Mouse (Mus musculus): ENCODE data around the gene Abhd16a.
A peak's percentile ranks its signal among the peaks of the same experiment; 100 is the strongest.

Abhd16a gene

DNA sequence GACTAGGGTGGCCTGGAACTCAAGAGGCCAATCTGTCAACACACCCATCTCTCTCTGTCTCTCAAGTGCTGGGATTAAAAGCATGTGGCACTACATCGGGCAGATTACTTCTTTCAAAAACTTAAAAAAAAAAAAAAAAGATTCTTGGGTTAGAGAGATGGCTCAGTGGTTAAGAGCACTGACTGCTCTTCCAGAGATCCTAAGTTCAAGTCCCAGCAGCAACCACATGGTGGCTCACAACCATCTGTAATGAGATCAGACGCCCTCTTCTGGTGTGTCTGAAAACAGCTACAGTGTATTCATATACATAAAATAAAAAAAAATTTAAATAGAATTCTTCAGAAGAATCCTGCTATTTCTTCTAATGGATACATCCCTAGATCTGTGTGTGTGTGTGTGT lies 912 bp upstream of the Abhd16a start:
- DNase-seq: no peak

DNA sequence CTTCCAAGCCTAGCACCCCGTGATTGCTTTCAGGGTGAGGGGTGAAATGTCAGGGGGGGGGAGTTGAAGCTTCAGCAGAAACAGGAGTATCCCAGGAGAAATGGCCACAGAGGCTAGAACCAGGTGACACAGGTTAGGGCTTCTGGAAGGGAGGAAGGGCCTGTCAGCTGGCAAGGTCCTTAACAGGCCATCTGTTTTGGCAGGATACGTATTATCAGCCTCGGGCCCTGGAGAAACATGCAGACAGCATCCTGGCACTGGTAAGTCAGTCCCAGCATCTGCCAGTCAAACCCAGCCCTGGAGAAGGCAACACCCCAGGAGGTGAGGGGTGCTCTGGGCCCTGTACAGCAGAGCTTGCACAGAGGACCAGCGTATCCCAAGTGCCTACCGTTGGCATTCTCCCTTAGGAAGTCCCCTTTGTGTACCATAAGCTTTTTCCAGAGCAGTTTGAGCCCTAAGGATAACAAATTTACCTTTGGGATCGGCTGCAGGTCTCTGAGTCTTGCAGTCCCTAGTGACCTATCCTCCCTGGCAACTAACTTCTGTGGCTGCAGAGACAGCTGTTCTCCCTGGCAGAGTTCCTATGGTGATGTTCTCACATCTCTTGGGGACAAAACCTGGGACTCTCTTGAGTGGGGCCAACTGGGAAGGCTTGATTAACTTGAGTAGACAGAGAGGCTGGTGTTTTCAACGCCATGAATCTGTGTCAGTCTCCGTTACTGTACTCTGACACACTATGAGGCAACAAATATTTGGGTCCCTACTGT lies 1.3 kb downstream of the Abhd16a start:
- peak; percentile 9 for DNase-seq

DNA sequence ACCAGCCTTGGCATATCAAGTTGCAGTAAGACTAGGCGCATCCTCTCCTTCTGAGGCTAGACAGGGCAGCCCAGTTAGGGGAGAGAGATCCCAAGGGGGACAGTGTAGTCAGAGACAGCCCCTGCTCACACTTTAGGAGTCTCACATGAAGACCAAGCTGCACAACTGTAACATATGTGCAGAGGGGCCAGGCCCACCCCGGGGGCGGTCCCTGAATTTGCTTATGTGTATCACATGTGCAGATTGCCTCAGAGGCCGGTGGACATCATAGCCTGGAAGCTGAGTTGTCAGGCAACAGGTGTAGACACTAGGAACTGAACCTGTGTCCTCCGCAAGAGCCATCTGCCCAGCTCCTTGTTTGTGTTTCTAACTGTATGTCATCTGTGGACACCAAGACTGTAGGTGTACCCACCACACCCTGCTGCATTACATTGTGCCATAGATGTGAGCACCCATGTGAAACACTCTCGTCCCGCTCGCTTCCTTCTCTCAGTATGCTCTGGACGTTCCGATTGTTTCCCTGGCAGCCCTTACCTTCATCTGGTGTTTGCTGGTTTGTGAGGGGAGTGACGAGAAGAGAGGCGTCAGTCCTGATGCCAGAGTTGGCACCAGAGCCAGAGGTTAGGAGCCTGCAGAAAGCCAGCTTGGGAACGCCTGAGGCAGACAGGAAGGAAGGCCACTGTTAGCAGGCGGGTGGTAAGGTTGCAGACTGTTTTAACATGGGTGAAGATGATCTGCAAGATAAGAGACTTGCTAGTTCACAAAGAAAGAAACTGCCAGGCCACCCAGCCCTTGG lies 3.5 kb downstream of the Abhd16a start:
- no peak for DNase-seq

DNA sequence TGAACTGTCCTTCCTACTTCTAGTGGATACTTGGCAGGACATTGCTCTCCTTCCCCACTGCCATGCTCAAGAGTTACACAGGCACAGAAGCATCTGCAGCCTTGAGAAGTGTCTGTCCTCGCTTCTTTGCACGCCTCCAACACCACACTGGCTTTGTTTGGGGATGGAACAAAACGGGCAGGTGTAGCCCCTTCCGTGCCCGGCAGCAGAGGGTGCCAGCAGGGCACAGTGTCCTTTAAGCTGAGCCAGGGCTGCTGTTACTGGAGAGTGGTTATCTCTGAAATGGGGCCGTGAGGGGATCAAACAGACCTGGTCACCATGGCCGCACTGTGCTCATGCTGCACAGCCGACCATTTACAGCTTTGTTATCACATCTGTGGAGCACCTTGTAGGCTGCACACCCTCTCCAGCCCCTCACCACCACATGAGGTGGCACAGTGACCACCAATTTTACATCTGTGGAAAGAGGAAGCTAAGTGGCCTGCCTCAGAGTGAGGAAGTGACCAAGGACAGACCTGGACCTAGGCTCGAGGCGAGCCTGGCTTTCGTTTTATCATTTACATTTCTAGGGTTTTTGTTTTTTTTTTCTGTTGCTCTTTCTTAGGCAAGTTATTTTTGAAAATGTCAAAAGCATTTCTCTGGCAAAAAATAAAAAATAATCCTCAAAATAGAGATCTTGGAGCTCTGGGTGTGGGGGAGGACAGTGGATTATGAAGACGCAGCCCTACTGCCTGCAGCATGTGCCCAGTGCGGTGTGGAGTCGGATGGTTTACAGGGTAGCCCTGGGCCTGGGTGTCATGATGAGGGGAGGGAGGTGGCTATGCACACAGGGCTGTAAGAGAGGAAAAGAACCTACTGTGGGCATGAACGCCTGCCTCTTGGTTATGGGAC lies 5.7 kb downstream of the Abhd16a start:
- no peak for DNase-seq

DNA sequence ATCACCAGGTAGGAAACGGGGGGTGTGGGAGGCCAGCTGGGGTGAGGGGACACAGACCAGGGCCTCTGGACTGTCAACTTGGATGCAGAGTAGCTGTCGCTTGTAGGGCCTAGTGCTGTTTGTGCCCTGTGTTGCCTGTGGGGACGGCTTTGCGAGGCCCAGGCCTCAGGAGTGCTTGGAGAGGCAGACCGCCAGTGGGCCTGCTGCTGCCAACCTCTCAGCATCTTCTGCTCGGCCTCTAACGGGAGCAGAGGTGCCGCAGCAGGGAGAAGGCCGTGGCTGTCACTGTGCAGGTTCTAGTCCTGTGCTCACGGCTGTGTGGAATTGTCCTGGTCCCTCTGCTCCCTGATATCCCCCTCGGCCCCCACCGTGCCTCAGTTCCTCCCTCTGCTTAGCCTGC lies 7.5 kb downstream of the Abhd16a start:
- DNase-seq: no peak

DNA sequence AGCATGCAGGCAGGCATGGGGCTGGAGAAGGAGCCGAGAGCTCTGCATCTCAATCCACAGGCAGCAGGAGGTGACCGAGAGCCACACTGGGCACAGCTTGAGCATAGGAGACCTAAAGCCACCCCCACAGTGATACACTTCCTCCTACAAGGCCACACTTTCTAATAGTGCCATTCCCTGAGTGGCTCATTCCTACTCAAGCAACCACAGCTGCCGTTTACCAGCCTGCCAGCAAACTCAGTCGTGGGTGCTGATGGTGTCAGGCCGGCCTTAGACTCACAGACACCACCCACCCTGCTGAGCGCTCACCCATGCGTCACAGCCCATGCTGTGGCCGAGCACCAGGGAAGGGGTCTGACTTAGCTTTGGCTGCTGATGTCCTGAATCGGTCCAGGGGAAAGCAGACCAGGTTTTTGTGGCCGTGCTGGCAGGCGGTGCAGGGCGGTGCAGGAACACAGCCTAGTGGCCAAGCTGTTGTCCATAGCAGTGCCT lies 8.1 kb downstream of the Abhd16a start:
- peak; percentile 26 for DNase-seq

DNA sequence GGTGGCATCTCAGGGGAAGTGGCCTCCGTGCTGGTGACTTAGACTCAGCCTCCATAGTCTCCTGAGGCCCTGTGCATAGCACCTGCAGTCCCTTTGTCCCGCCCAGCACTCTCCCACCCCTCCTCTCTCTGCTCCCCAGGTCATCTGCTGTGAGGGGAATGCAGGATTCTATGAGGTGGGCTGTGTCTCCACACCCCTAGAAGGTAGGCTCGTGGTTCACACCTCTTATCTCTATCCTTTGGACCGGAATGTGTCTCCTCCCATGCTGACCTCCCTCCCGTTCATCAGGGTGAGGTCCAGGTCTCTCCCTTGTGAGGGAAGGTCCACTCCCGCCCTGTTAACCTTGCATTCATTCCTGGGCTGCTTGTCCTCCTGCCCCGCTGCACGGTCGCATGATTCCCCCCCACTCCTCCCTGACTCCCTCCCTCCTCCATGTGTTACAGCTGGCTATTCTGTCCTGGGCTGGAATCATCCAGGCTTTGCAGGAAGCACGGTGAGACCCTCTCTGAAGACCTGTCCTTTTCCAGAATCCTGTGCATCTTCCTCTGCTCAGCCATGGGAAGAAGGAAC lies 11.2 kb downstream of the Abhd16a start:
- no peak for DNase-seq

DNA sequence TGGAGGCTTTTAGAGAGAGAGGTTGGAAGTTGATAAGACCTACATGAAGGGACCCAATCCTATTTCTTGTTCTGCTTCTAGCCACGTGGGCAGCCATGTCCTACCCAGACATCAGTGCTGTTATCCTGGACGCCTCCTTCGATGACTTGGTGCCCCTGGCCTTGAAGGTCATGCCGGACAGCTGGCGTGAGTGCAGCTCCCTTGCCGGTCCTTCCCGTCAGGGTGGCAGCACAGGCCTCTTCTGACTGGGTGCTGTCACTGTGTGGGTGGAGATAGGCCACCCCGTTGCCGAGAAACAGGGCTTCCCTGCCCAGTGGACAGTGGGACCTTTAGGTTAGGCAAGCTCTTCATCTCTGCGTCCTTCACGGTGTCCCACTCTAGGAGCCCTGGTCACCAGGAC lies 12.1 kb downstream of the Abhd16a start:
- DNase-seq: no peak

DNA sequence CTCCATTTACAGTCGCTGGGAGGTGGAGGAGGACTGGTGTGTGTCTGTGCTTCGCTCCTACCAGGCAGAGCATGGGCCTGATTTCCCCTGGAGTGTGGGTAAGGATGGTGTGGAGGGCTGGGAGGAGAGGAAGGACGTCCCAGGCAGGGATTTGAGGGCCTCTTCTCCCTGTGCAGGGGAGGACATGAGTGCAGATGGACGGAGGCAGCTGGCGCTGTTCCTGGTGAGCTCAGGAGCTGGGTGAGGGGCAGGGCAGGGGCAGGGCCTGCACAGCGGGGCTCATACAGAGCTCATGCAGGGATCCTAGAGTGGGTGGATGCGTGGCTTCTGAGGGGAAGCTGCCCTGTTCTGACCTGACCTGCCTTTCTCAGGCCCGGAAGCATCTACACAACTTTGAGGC lies 13.2 kb downstream of the Abhd16a start:
- DNase-seq: no peak

DNA sequence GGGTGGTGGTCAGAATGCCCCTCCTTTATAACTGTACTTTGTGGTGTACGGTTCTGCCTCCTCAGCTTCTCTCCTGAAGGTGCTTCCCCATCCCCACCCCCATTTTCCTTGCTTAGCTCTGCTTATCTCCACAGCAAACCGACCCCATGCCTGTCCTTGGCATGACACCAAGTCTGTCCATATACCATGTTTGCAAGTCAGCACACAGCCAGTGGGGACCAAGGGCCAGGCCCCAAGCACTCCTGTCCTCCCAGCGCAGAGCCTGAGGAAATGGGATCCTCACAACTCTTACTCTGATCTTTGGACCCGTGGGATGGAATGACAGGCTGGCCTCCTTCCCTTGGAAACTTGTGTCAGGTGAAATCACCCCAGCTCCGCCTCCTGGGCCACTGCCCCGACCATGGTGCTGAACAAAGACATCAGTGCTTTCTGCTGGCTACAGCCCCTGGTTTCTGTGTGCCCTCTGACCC lies 14.2 kb downstream of the Abhd16a start:
- peak; percentile 65 for DNase-seq

DNA sequence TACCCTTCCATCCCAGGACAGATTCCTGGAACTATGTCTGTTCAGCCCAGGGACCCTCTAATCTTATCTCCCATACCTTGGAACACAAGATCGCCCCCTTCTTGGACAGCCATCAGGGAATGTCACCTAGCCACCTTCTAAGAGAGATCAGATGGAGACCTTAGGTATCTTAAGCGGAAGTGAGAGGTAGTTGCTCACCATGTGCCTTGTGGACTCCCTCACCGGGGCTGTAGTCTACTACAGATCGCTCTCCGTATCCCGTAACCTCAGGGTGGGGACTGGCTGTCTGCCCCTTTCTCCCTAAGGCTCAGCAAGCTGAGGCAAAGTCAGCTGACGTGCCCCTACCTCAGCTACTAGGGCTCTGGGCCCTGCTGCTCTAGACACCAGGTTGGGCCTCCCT lies 15.0 kb downstream of the Abhd16a start:
- DNase-seq: no peak

DNA sequence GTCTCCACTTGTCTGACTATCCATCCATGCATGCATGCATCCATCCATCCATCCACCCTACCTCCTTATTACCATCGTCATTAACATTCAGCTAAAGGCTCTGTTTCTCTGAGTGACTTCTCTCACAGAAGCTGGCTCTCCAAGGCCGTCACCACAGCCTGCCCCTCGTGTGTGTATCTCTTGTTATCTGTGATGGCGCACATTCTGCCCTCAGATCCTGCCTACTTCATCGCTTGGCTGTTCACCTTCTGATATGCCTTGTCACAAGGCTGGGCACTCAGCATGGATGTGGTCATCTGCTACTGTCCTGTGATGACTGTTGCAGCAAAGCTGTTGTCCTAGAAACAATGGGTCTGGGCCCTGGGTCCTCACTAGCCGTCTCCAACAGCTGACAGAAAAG lies 15.7 kb downstream of the Abhd16a start:
- DNase-seq: no peak

DNA sequence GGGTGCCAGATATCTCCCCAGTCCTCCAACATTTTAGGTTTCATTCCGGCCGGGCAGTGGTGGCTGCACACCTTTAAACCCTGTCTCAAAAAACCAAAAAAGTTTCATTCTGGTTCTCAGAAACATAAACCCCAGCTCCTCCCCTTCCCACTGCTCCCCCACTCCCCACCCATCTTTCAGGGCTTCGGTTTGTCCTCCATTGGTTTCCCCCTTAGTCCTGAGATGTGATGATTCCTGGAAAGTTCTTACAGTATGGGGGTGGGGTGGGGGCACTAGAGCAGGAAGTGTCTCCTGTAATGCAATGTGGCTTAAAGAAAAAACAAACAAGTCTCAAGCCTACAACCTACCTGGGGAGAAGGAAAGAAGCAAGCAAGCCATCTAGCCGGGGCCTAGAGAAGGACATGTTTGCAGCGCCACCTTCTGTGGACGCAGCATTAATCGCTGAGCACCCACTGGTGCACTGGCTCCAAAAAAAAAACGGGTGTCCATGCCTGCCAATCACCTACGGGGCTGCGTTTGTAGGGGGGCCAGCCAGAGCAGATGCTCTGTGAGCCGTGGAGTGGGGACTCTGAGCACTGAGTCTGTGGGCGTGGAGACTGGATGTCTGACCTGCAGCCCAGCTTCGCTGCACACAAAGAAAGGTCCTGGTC lies 16.8 kb downstream of the Abhd16a start:
- DNase-seq: peak; percentile 54

DNA sequence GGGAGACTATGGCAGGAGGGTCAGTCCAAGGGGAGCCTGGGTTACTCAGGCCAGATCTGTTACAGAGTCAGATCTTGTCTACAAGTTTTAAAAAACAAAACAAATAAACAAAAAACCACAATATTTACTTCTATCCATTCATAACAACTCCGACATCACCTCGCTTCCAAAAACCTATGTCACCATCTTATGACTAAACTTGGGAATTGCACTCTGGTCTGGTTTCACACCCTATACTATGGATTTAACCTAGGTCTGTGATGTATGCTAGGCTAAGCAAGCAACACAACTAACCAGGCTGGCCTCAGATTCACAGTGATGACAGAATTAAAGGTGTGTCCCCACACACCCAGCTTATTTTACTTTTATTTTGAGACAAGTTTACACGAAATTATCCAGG lies 17.5 kb downstream of the Abhd16a start:
- DNase-seq: no peak

DNA sequence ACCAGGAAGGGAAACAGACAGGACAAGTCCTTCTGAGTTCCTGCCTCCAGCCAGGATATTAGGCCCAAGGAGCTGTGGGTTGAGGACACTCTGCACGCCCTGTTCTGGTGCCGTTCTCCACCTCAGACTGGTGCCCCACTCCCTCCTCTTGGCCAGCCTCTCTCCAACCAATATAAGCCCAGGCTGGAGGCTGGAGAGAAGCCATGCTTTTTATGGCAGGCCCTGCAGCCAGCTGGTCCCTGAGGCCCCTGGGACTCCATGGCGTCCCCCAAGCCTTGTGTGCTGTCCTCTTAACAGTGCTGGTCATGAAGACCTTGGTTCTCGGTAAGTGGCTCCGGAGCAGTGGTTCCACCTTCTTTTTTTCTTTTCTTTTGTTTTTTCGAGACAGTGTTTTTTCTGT lies 19.0 kb downstream of the Abhd16a start, which contains the start of gene Ly6g5c:
TSS of gene Ly6g5c (plus strand) at position 183 of the 400 bp plus-strand sequence.
- no peak for DNase-seq

DNA sequence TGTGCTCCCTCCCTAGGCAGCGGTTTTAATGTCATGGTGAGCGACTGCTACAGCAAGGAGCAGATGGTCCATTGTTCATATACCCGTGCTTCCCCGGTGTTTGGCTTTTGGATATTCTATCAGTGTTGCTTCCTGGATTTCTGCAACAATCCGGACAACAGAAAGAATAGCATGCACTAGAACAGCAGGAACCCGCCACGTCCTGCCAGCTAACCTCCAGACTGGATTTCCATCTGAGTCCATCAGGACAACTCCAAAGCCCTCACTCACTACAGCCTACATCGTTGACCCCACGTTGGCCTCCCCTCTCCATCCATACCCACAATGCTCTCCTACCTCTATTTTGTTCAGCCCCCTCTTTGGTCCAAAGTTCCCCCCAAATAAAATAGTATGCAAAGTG lies 22.7 kb downstream of the Abhd16a start:
- DNase-seq: no peak

DNA sequence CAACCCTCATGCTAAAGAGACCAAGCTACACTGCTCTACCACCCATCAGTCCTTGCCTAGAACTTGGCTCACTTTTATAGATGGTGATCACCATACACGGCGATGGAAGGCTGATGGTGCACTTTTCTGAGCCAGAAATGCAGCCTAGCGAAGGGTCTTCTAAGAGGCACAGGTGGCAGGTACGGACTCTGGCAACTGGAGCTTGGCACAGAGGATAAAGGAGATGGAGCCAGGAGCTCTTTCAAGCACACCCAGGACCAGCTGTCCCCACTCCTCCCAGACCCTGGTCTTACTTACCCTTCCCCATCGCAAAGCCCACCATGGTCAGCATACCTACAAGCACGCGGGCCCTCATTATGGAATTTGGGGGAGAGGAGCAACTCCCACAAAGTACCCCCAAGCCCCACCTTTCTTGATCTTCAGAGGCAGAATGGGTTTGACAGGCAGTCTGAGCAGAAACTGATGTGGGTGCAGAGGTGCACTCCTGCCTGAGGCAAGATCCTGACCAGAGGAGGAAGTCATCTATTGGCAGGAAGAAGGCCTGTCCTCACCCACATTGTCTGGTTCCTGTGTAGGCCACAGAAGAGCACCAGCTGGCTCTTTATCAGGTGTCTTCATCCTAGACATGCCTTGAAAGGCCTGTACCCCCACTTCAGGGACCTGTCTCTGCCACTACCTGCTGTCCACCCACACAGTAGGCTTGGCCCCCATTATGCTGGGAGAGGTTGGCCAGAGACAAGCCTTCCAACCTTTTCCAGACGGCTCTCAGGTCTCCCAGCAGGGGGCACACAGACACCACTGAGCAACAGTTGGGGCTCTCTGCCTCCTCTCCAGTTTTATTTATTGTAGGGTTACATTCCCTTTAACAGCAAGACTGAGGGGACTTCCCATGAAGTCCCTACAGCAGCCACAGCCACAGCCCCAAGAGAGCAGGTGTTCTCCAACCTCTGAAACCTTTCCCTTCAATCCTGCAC lies 26.3 kb downstream of the Abhd16a start, which contains the start of gene Ly6g5b:
TSS of gene Ly6g5b (minus strand) at position 383 of the 974 bp plus-strand sequence.
- DNase-seq: no peak

DNA sequence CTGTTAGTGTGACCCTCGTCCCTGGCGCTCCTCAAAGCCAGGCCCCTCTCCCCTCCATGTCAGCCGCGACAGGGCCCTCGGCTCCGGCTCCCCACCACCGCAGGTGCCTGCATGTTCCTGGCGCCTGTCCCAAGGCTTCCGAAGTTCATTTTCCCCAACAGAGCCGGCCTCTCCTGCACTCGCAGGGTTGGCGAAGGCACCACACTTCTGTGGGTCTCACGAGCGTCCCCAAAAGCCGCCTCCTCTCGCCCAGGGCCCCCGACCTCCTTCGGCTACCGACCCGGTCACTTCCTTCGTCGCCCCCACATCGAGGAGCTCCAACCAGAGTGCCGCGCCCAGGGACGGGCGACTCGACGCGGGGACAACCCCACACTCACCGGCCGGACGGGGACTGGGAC lies 31.7 kb downstream of the Abhd16a start:
- no peak for DNase-seq

DNA sequence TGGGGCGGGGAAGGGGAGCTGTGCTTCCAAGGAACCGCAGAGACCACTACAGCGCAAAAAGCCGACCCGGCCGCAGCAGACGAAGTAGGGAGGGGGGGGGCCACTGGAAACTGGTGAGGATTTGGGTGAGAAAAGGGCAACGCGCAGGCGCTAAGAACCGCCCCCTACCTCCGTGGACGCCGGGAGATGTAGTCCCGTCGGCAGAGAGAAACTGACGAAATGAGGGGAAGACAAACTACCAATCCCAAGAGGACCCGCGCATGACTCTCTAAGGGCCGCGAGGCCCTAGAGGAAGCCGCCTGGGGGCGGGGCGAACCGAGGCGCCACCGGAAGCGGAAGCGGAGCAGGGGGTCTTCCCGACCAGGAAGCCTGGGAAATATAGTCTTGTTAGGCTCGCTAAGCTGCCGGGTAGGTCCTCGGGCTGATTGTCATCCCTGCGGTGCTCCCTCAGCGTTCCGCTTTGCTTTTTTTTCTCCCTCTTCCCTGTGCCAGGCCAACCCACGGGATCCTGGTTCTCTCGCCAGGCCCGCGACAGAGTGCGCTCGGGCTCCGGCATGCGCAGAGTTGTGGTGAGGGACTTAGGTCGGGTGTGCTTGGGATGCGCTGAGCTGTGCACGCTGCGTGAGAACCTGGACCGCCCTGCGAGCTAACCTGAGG lies 32.2 kb downstream of the Abhd16a start, which contains the start of gene Gpank1:
TSS of gene Gpank1 (plus strand) at position 313 of the 657 bp plus-strand sequence.
- DNase-seq: peak; percentile 96

DNA sequence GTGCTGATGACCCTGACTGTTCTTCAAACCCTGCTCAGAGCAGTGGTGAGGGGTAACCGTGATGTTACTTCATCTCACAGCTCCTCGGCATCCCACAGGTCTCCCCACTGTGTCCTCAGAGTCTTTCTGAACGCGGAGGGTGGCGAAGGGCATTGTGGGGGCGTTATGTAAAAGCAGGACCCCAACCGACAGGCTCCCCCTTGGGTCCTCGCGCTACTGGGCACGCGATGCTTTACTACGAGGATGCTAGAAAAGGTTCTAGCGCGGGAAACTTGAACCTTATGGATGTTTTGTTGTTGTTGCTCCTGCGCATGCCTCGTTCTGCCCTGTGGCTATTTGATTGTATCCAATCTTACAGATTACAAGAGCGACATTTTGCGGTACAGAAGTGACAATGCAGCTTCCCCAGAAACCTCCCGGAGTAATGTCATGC lies 32.8 kb downstream of the Abhd16a start, which contains the start of gene Csnk2b:
TSS of gene Csnk2b (minus strand) at position 183 of the 433 bp plus-strand sequence.
- DNase-seq: peak; percentile 61
